Mouse (Mus musculus): ENCODE data around the gene Nrros. TPM values are rescaled to one million over a fixed set of nuclear protein-coding genes. Genes with fewer than 3 reads are reported as not detected.

The Nrros gene
- polyA plus RNA-seq, 1 experiment from 2014 or later = 7.4 TPM

DNA sequence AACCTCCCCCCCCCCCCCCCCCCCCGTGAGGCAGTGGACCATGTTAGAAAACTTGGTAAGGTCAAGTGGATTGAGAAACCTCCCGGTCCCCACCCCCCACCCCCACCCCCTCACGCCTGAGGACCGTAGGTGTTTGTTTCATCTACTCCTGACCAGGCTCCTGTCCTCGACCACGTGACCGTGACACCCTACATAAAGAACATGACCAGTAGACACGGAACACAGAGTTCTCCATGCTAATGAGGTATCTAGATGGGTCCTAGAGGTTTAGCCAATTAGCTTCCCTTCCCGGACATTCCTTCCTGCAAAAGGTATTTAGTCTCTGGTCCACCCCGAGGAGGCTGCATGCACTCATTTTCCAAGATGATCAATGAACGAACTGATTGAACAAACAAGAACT lies 8.0 kb upstream of the Nrros start:
- H3K36me3 ChIP-seq (ENCODE audit: control insufficient read depth, insufficient read depth, low read length) = no peaks in the 10 kb centered on the region
- 67% methylated on average over 11 of the region's 11 CpGs for WGBS

DNA sequence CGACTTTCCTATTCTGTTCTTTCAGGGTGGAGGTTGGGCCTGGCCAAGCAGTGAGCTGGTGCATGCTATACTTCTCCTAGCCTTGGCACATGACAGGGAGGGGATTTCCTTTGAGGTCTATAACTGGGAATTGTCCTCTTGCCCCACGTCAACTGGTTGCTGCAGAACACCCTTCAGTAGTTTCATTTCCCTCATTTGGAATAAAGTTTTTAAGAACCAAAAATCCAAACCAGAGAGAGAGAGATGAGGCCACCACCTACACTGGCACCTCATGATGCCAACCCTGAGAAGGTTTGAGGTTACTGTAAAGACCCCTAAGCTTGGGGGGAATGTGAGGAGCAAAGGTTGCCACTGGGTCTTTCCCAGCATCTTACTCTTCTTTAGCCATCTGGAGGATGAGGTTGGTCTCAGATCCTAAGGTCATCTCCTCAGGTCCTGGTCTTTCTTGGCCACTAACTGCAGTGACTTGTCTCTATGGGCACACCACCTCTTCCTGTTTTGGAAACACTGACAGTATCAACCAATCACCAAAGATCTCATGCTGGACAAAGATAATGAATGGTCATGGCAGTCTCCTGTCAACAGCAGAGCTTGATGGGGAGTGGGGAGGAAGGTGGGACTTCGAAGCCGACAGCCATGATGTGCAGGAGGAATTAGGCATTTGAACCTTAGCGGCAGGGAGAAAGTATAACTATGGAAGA lies 5.8 kb upstream of the Nrros start:
- 83% methylated on average over 5 of the region's 5 CpGs for WGBS
- H3K27me3 ChIP-seq (ENCODE audit: control insufficient read depth, insufficient read depth, low read length) = no peaks in the 10 kb centered on the region
- H3K4me1 ChIP-seq (ENCODE audit: control insufficient read depth in 2 of 2, insufficient read depth in 2 of 2, low read length in 2 of 2) = no peaks in the 10 kb centered on the region
- no peak overlapping the region for H3K9ac ChIP-seq (ENCODE audit: low read length)
- no peak overlapping the region for H3K27ac ChIP-seq (replicated peaks in 1 of 2; ENCODE audit: control insufficient read depth in 1 of 2, insufficient read depth in 1 of 2, low read depth in 2 of 2, low read length in 2 of 2)
- no peaks in the 10 kb centered on the region for H3K9me3 ChIP-seq (ENCODE audit: control insufficient read depth, low read length)
- H3K36me3 ChIP-seq (ENCODE audit: control insufficient read depth, insufficient read depth, low read length) = no peaks in the 10 kb centered on the region
- ATAC-seq (ENCODE audit: insufficient number of reproducible peaks, insufficient read depth, low FRiP score, low read depth) = no peak
- H3K4me3 ChIP-seq (ENCODE audit: control insufficient read depth in 1 of 2, insufficient read depth in 1 of 2, low read depth in 1 of 2, low read length in 2 of 2) = no peak overlapping the region
- H3K4me2 ChIP-seq (ENCODE audit: low read length) = no peak overlapping the region

More for the DNA sequence above, 8.0 kb upstream of the Nrros start:
- Histone ChIP-seq H3K27me3 (ENCODE audit: control insufficient read depth, insufficient read depth, low read length) (no peaks in the 10 kb centered on the region), H3K4me1 (ENCODE audit: control insufficient read depth in 2 of 2, insufficient read depth in 2 of 2, low read length in 2 of 2) (peaks cover 2 to 4% of the 10 kb centered on the region in 2 experiments; a peak in 1 of 4 replicates), H3K9ac (ENCODE audit: low read length) (no peak overlapping the region), H3K4me3 (ENCODE audit: control insufficient read depth in 1 of 2, insufficient read depth in 1 of 2, low read depth in 1 of 2, low read length in 2 of 2) (no peak overlapping the region), H3K4me2 (ENCODE audit: low read length) (no peak overlapping the region), H3K27ac (replicated peaks in 1 of 2; ENCODE audit: control insufficient read depth in 1 of 2, insufficient read depth in 1 of 2, low read depth in 2 of 2, low read length in 2 of 2) (no peak overlapping the region), H3K9me3 (ENCODE audit: control insufficient read depth, low read length) (no peaks in the 10 kb centered on the region)
- ATAC-seq (ENCODE audit: insufficient number of reproducible peaks, insufficient read depth, low FRiP score, low read depth) = no peak

DNA sequence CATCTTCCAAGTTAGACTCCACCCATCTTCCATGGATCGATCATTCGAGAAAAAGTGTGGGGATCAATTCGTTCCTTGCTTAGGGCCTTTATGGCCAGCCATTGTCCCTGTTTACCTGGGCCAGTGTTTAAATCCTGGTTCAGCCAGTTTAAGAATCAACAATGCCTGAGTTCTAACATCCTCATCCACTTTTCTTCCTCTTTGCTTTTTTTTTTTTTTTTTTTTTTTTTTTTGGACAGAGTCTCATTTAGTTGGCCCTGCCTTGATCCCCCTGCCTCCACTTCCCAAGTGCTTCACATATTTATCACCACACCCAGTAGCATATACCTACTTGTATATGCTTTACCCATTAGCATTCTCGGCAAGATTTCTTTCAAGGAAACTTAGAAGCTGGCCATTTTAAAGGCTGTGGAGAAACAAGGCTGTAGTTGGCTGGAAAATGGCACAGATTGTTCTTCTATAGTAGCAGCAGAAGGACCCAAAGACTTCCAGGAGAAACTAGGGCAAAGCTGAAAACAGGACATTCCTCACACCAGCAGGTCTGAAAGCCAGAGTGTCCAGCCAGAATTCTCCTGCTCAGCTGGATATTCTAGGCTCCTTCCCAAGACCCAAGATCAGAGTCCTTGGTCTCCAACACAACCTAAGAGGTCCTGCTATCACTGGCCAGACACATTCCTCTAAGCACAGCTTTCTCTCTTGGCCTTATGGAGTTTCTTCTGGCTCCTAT lies 2.6 kb upstream of the Nrros start:
- Histone ChIP-seq H3K9me3 (ENCODE audit: control insufficient read depth, low read length) (no peaks in the 10 kb centered on the region), H3K4me1 (ENCODE audit: control insufficient read depth in 2 of 2, insufficient read depth in 2 of 2, low read length in 2 of 2) (peaks cover 5 to 10% of the 10 kb centered on the region in 2 experiments; a peak in 2 of 4 replicates), H3K36me3 (ENCODE audit: control insufficient read depth, insufficient read depth, low read length) (no peaks in the 10 kb centered on the region), H3K4me2 (ENCODE audit: low read length) (no peak overlapping the region), H3K27me3 (ENCODE audit: control insufficient read depth, insufficient read depth, low read length) (no peaks in the 10 kb centered on the region), H3K4me3 (ENCODE audit: control insufficient read depth in 1 of 2, insufficient read depth in 1 of 2, low read depth in 1 of 2, low read length in 2 of 2) (no peak overlapping the region), H3K27ac (replicated peaks in 1 of 2; ENCODE audit: control insufficient read depth in 1 of 2, insufficient read depth in 1 of 2, low read depth in 2 of 2, low read length in 2 of 2) (no peak overlapping the region), H3K9ac (ENCODE audit: low read length) (no peak overlapping the region)
- no peak for ATAC-seq (ENCODE audit: insufficient number of reproducible peaks, insufficient read depth, low FRiP score, low read depth)
- 80% methylated on average over 4 of the region's 4 CpGs for WGBS

DNA sequence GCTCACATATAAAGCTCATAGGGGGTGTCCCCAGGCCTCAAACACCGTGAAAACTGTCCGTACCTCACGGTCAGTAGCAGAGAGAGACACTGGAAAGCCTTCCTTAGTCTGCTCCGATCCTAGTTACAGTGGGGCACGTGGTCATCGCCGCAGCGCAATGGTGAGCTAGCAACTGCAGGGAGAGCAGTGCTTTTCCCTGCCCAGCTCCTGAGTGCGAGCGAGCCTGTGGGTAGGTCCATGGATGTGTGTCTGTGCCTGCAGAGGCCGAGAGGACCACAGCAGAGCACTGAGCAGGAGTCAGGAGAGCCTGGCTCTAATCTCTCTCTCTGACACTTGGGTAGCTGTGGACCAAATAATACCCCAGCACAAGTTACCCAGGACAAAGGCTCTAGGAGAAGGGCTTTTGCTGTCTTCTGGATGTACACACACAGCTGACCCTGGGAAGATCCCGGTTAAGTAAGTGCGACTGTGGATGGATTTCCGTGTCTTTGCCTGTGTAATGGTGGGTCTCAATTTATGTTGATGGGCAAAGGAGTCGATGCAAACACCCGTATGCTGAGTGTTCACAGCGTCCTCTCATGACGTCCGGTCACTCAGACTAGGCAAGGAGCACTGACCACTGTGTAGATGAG lies 882 bp downstream of the Nrros start:
- 70% methylated on average over 19 of the region's 19 CpGs for WGBS
- H3K4me2 ChIP-seq (ENCODE audit: low read length) = peak overlapping the region; percentile 78
- no peak for ATAC-seq (ENCODE audit: insufficient number of reproducible peaks, insufficient read depth, low FRiP score, low read depth)
- peaks cover 9 to 19% of the 10 kb centered on the region in 2 experiments; a peak in 3 of 4 replicates for H3K4me1 ChIP-seq (ENCODE audit: control insufficient read depth in 2 of 2, insufficient read depth in 2 of 2, low read length in 2 of 2)
- H3K27ac ChIP-seq (replicated peaks in 1 of 2; ENCODE audit: control insufficient read depth in 1 of 2, insufficient read depth in 1 of 2, low read depth in 2 of 2, low read length in 2 of 2) = no peak overlapping the region
- H3K27me3 ChIP-seq (ENCODE audit: control insufficient read depth, insufficient read depth, low read length) = no peaks in the 10 kb centered on the region
- H3K36me3 ChIP-seq (ENCODE audit: control insufficient read depth, insufficient read depth, low read length) = no peaks in the 10 kb centered on the region
- H3K9ac ChIP-seq (ENCODE audit: low read length) = peak overlapping the region; percentile 69; the same call in 1 of the 2 replicates
- no peaks in the 10 kb centered on the region for H3K9me3 ChIP-seq (ENCODE audit: control insufficient read depth, low read length)
- peak overlapping the region; percentile 34 to 49; a peak in 3 of 4 replicates for H3K4me3 ChIP-seq (ENCODE audit: control insufficient read depth in 1 of 2, insufficient read depth in 1 of 2, low read depth in 1 of 2, low read length in 2 of 2)

DNA sequence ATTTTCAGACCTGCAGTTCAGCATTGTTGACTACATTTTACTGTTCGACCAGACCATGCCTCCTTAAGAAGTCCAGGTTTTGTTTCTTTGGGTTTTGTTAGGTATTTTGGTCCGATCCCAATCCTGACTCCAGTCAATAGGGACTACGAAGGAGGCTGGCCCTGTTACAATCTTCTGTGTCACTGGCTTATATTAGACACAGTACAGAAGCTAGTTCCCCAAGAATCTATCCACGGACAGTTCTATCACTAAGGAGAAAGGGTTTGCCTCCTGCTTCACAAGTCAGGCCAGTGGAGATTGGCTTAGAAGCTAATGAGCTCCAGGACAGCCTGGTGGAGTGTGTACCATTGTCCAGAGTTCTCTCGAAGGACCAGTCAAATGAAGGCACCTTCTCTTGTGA lies 1.5 kb downstream of the Nrros start:
- no peak overlapping the region for H3K4me3 ChIP-seq (ENCODE audit: control insufficient read depth in 1 of 2, insufficient read depth in 1 of 2, low read depth in 1 of 2, low read length in 2 of 2)
- peak overlapping the region; percentile 78 for H3K4me2 ChIP-seq (ENCODE audit: low read length)
- peaks cover 9 to 19% of the 10 kb centered on the region in 2 experiments; a peak in 3 of 4 replicates for H3K4me1 ChIP-seq (ENCODE audit: control insufficient read depth in 2 of 2, insufficient read depth in 2 of 2, low read length in 2 of 2)

DNA sequence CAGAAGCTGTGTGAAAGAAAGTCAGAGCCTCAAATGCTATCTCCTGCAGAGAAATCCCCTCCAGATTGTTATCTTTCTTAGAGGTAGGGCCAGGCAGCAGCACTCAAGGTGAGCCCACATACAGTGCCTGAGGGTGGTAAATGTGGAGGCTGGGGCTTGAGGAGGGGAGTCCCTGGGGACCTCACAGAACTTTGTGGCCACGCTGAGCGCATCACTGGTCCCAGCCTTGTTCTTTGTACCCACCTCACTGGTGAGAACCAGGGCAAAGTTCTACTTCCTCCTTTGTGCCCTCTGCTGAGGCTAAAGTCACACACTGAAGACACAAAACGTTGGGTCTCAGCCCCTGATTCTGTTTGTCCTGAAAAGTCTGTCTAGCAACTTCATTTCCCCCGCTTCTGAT lies 2.0 kb downstream of the Nrros start:
- Histone ChIP-seq H3K9ac (ENCODE audit: low read length) (no peak overlapping the region), H3K9me3 (ENCODE audit: control insufficient read depth, low read length) (no peaks in the 10 kb centered on the region), H3K4me3 (ENCODE audit: control insufficient read depth in 1 of 2, insufficient read depth in 1 of 2, low read depth in 1 of 2, low read length in 2 of 2) (no peak overlapping the region)

More for the DNA sequence above, 1.5 kb downstream of the Nrros start:
- no peaks in the 10 kb centered on the region for H3K36me3 ChIP-seq (ENCODE audit: control insufficient read depth, insufficient read depth, low read length)
- WGBS = 70% methylated on average over 5 of the region's 5 CpGs
- no peak overlapping the region; the same call in 1 of the 2 replicates for H3K9ac ChIP-seq (ENCODE audit: low read length)
- H3K27ac ChIP-seq (replicated peaks in 1 of 2; ENCODE audit: control insufficient read depth in 1 of 2, insufficient read depth in 1 of 2, low read depth in 2 of 2, low read length in 2 of 2) = no peak overlapping the region
- no peaks in the 10 kb centered on the region for H3K9me3 ChIP-seq (ENCODE audit: control insufficient read depth, low read length)
- ATAC-seq (ENCODE audit: insufficient number of reproducible peaks, insufficient read depth, low FRiP score, low read depth) = no peak
- no peaks in the 10 kb centered on the region for H3K27me3 ChIP-seq (ENCODE audit: control insufficient read depth, insufficient read depth, low read length)

DNA sequence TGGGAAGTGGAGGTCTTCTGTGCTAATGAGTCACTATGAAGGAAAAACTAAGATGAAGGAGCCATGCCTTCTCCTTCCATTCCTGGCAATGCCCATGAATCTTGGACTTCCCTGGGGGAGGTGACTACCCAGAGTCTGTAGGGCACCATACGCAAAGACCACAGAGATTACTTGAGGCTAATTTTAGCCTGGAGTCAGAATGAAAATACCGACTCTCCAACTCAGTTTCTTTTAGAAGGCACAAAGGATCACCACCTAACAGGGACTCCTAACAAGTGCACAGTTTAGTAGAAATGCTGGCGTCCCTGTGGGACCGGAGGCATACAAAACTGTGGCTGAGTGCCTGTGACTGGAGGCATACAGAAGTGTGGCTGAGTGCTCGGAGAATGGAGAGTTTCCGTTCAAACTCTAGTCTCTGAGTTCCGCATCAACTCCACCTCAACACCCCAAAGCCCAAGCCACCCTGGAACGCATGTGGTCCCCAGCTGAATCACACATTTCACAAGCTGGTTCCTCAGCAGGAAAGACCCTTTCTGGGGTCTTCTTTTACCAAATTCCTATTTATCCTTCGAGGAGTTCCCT lies 4.6 kb downstream of the Nrros start:
- Histone ChIP-seq H3K4me2 (ENCODE audit: low read length) (peak overlapping the region; percentile 34; the same call in 1 of the 2 replicates), H3K9ac (ENCODE audit: low read length) (no peak overlapping the region; the same call in 1 of the 2 replicates)

More for the DNA sequence above, 2.0 kb downstream of the Nrros start:
- ATAC-seq (ENCODE audit: insufficient number of reproducible peaks, insufficient read depth, low FRiP score, low read depth) = no peak
- Histone ChIP-seq H3K27me3 (ENCODE audit: control insufficient read depth, insufficient read depth, low read length) (no peaks in the 10 kb centered on the region), H3K36me3 (ENCODE audit: control insufficient read depth, insufficient read depth, low read length) (no peaks in the 10 kb centered on the region), H3K4me2 (ENCODE audit: low read length) (no peak overlapping the region), H3K27ac (replicated peaks in 1 of 2; ENCODE audit: control insufficient read depth in 1 of 2, insufficient read depth in 1 of 2, low read depth in 2 of 2, low read length in 2 of 2) (no peak overlapping the region), H3K4me1 (ENCODE audit: control insufficient read depth in 2 of 2, insufficient read depth in 2 of 2, low read length in 2 of 2) (peaks cover 9 to 19% of the 10 kb centered on the region in 2 experiments; a peak in 3 of 4 replicates)
- WGBS = 68% methylated on average over 4 of the region's 4 CpGs

More for the DNA sequence above, 4.6 kb downstream of the Nrros start:
- H3K4me1 ChIP-seq (ENCODE audit: control insufficient read depth in 2 of 2, insufficient read depth in 2 of 2, low read length in 2 of 2) = peaks cover 9 to 18% of the 10 kb centered on the region in 2 experiments; a peak in 3 of 4 replicates
- H3K36me3 ChIP-seq (ENCODE audit: control insufficient read depth, insufficient read depth, low read length) = no peaks in the 10 kb centered on the region
- H3K27me3 ChIP-seq (ENCODE audit: control insufficient read depth, insufficient read depth, low read length) = no peaks in the 10 kb centered on the region
- 62% methylated on average over 9 of the region's 9 CpGs for WGBS
- peak overlapping the region in 1 of 2 experiments; percentile 50; a peak in 2 of 4 replicates for H3K27ac ChIP-seq (replicated peaks in 1 of 2; ENCODE audit: control insufficient read depth in 1 of 2, insufficient read depth in 1 of 2, low read depth in 2 of 2, low read length in 2 of 2)
- H3K9me3 ChIP-seq (ENCODE audit: control insufficient read depth, low read length) = no peaks in the 10 kb centered on the region
- H3K4me3 ChIP-seq (ENCODE audit: control insufficient read depth in 1 of 2, insufficient read depth in 1 of 2, low read depth in 1 of 2, low read length in 2 of 2) = no peak overlapping the region
- ATAC-seq (ENCODE audit: insufficient number of reproducible peaks, insufficient read depth, low FRiP score, low read depth) = no peak
